Mouse (Mus musculus) megakaryocyte, embryonic 14.5 days (primary cell): ENCODE results near the gene Scp2d1.

Experiments
- FLI1 ChIP-seq: IDR thresholded peaks from 2 replicates; pipeline ENCODE4 v1.6.1; 2012; ENCODE audit warnings: low read length, inconsistent platforms, mixed read lengths
- GATA1 ChIP-seq: IDR thresholded peaks from 3 replicates; pipeline ENCODE4 v1.6.1; 2012; ENCODE audit warnings: mixed read lengths, low read length, inconsistent platforms, borderline replicate concordance

DNA sequence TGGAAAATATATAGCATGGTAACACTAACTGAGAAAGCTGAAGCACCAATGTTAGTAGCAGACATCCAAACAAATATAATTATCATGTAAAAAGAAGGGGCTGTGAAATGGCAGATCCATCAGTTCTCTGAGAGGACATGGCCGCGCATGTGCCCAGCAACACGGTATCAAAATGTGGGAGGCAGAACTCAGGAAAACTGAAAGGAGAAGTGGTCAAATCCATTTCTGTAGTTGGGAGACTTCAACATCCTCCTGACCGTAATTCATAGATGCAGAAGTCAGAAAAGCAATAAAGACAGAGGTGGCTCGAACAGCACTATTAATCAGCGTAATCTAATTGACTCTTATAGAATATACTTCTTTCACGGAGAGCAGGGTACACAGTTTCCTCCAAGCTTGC is 44.2 kb upstream of the Scp2d1 start:
- TF ChIP-seq GATA1, result no peak
- no peak for TF ChIP-seq FLI1
